Mouse (Mus musculus) right cerebral cortex, postnatal 10 days (tissue): Measurements from ENCODE around the gene Mab21l1.

Source experiments
- DNase-seq, 2 experiments: peaks; one replicate each; pipeline ENCODE4 v3.0.0; 2021; ENCODE audit warnings: low spot score in 2 of 2

Mab21l1 gene

GRCm38 (mm10) chr3:55778764-55779730, 3.3 kb upstream of the Mab21l1 start:
- DNase-seq, result no peak

GRCm38 (mm10) chr3:55780120-55781070, 1.9 kb upstream of the Mab21l1 start:
- DNase-seq, result peak in 1 of 2 experiments; percentile 52

- no peak for DNase-seq
These were observed 768 bp upstream of the Mab21l1 start for GRCm38 (mm10) chr3:55781429-55782055.

- no peak for DNase-seq
These were observed 461 bp downstream of the Mab21l1 start for GRCm38 (mm10) chr3:55782771-55783170.

- DNase-seq, result no peak
These were observed 1.1 kb downstream of the Mab21l1 start for GRCm38 (mm10) chr3:55783171-55784081.

- DNase-seq, result no peak
These were observed 1.8 kb downstream of the Mab21l1 start for GRCm38 (mm10) chr3:55784101-55784500.

- no peak for DNase-seq
These were observed 3.1 kb downstream of the Mab21l1 start for GRCm38 (mm10) chr3:55785266-55785980.

GRCm38 (mm10) chr3:55785981-55786725, 3.8 kb downstream of the Mab21l1 start:
- no peak for DNase-seq

- DNase-seq, result peak in 1 of 2 experiments; percentile 24
These were observed 4.7 kb downstream of the Mab21l1 start for GRCm38 (mm10) chr3:55786835-55787486.

- DNase-seq, result peak; percentile 29 to 52
These were observed 5.3 kb downstream of the Mab21l1 start for GRCm38 (mm10) chr3:55787487-55788213.

- peak in 1 of 2 experiments; percentile 14 for DNase-seq
These were observed 5.9 kb downstream of the Mab21l1 start for GRCm38 (mm10) chr3:55788214-55788586.

- peak in 1 of 2 experiments; percentile 18 for DNase-seq
These were observed 6.4 kb downstream of the Mab21l1 start for GRCm38 (mm10) chr3:55788621-55789201.

- peak in 1 of 2 experiments; percentile 17 for DNase-seq
These were observed 7.5 kb downstream of the Mab21l1 start for GRCm38 (mm10) chr3:55789856-55790255.

GRCm38 (mm10) chr3:55790609-55791008, 8.3 kb downstream of the Mab21l1 start:
- no peak for DNase-seq

GRCm38 (mm10) chr3:55792251-55792650, 9.9 kb downstream of the Mab21l1 start:
- DNase-seq, result peak in 1 of 2 experiments; percentile 31

- peak; percentile 34 to 52 for DNase-seq
These were observed 11.7 kb downstream of the Mab21l1 start for GRCm38 (mm10) chr3:55793842-55794575.

GRCm38 (mm10) chr3:55794768-55795167, 12.5 kb downstream of the Mab21l1 start:
- DNase-seq, result no peak
